Mouse (Mus musculus) monocyte, adult 59 days (primary cell): Measurements from ENCODE around the gene Coasy. TPM values are rescaled to one million over a fixed set of nuclear protein-coding genes. Genes with fewer than 3 reads are reported as not detected.

Experiments
- total RNA-seq, 2 experiments: library from RNA; stranded (reverse); gene quantifications; one replicate each; pipeline ENCODE4 v1.2.4; 2023

Gene Coasy
- 10 to 100 TPM; 11.9 to 13.8 TPM for total RNA-seq

GRCm38 (mm10) chr11:101082208-101083082, at the start of gene Coasy:
Coasy (plus strand) TSS chr11:101082565.

GRCm38 (mm10) chr11:101069391-101070188, 12.8 kb upstream of the Coasy start, which contains the start of gene Naglu:
Naglu (plus strand) TSS chr11:101070012.

GRCm38 (mm10) chr11:101078121-101078520, 4.2 kb upstream of the Coasy start, which contains the start of gene Hsd17b1:
Hsd17b1 (plus strand) TSS chr11:101078411.

GRCm38 (mm10) chr11:101086756-101087681, 4.7 kb downstream of the Coasy start, which contains the start of gene Mlx:
Mlx (plus strand) TSS chr11:101087277.

GRCm38 (mm10) chr11:101095314-101096024, 13.1 kb downstream of the Coasy start, which contains the start of gene Psmc3ip:
Psmc3ip (minus strand) TSS chr11:101095436.

GRCm38 (mm10) chr11:101119761-101120544, 37.6 kb downstream of the Coasy start, which contains the start of the genes Retreg3 and Tubg1:
Retreg3 (minus strand) TSS chr11:101119893.
Tubg1 (plus strand) TSS chr11:101119938.

Other genes starting within 250 kb of the Coasy start
- 100 to 1,000 TPM; 118 to 127 TPM for gene Stat5b, start 231.8 kb upstream of the Coasy start, total RNA-seq
- 10 to 100 TPM; 58.0 to 67.4 TPM for gene Stat5a, start 223.2 kb upstream of the Coasy start, total RNA-seq
- 100 to 1,000 TPM; 339 to 367 TPM for gene Stat3, start 143.0 kb upstream of the Coasy start, total RNA-seq
- 1 to 10 TPM; 1.3 to 1.4 TPM for gene Cavin1, start 111.7 kb upstream of the Coasy start, total RNA-seq
- 10 to 100 TPM; 42.5 to 47.7 TPM for gene Atp6v0a1, start 73.1 kb upstream of the Coasy start, total RNA-seq
- gene Naglu, start 12.6 kb upstream of the Coasy start, total RNA-seq, result 10 to 100 TPM; 17.1 to 18.2 TPM
- gene Hsd17b1, start 4.2 kb upstream of the Coasy start, total RNA-seq, result under 1 TPM; 0.52 to 0.60 TPM
- 10 to 100 TPM; 32.7 to 34.7 TPM for gene Mlx, start 4.7 kb downstream of the Coasy start, total RNA-seq
- gene Psmc3ip, start 12.9 kb downstream of the Coasy start, total RNA-seq, result under 1 TPM; 0.52 to 0.71 TPM
- 10 to 100 TPM; 45.1 to 49.4 TPM for gene Retreg3, start 37.3 kb downstream of the Coasy start, total RNA-seq
- 1 to 10 TPM; 7.3 to 9.3 TPM for gene Tubg1, start 37.4 kb downstream of the Coasy start, total RNA-seq
- gene Tubg2, start 73.3 kb downstream of the Coasy start, total RNA-seq, result under 1 TPM; 0.61 to 0.76 TPM
- 1 to 10 TPM; 1.2 to 1.8 TPM for gene Cntnap1, start 88.0 kb downstream of the Coasy start, total RNA-seq
- 1 to 10 TPM; 8.2 to 9.4 TPM for gene Plekhh3, start 88.8 kb downstream of the Coasy start, total RNA-seq
- 1 to 10 TPM in 1 of 2 experiments, not detected in 1; 1.0 TPM for gene Ccr10, start 92.9 kb downstream of the Coasy start, total RNA-seq
- gene Ezh1, start 143.9 kb downstream of the Coasy start, total RNA-seq, result 10 to 100 TPM; 55.4 to 58.7 TPM
- gene Ramp2, start 163.5 kb downstream of the Coasy start, total RNA-seq, result not detected
- 10 to 100 TPM; 61.8 to 65.1 TPM for gene Vps25, start 171.1 kb downstream of the Coasy start, total RNA-seq
- gene Wnk4, start 178.0 kb downstream of the Coasy start, total RNA-seq, result under 1 TPM in 1 of 2 experiments, not detected in 1; 0.21 TPM
- gene Cntd1, start 196.4 kb downstream of the Coasy start, total RNA-seq, result not detected
- 10 to 100 TPM; 37.7 to 38.0 TPM for gene Coa3, start 196.5 kb downstream of the Coasy start, total RNA-seq
- gene Becn1, start 219.7 kb downstream of the Coasy start, total RNA-seq, result 100 to 1,000 TPM; 158 to 172 TPM
- 10 to 100 TPM; 74.0 to 80.6 TPM for gene Psme3, start 233.6 kb downstream of the Coasy start, total RNA-seq
- gene Aoc2, start 242.5 kb downstream of the Coasy start, total RNA-seq, result 1 to 10 TPM; 3.5 to 4.1 TPM
- gene Aoc3, start 248.0 kb downstream of the Coasy start, total RNA-seq, result not detected